Mouse (Mus musculus): Measurements from ENCODE around the gene Rnf208.
A peak's percentile ranks its signal among the peaks of the same experiment; 100 is the strongest.
"Not testable (repeated sequence)": the region's sequence is repeated elsewhere in the genome, so short reads cannot be mapped to it uniquely, and the experiment has no call there.

Gene Rnf208

DNA sequence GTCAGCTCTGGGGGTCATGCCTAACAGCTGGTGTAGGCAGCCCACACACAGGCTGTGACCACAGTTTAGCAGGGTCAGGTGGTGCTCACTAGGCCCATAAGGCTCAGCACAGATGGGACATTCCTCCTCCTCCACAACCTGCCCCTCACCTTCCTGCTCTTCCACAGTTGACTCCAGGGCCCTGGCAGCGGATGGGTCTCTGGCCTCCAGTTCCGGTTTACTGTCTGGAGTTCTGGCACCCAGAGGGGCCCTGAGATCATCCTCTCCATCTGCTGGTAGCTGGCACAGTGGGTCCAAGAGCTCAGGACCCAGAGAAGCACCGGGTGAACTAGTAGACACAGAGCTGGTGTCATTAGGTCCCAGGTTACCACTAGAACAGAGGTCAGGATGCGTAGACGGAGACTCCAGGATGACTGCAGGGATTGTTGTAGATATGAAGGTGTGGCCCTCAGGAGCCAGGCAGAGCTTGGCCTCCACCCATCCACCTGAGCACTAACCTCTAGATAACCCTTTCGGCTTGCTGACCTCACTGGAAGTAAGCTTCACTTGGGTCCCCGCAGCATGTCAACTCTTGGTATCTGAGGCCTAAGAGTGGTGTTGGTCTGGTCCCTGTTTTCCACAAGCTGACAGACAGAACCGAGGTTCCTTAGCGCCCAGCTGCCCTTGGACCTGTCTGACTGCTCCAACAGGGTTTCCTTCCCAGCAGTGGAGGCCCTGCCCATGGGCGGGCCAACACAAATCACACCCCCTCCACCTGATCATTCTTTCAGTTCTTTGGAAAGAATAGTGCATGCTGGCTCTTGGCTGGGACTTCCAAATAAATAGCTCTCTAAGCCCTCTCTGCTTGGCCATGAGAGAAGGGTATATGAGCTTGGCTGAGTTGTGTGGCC, 4.4 kb downstream of the Rnf208 start, which contains the start of gene AL732309.1:
TSS of gene AL732309.1 (minus strand) at position 681 of the 890 bp plus-strand sequence.
- DNase-seq (ENCODE audit: low spot score): no peak

DNA sequence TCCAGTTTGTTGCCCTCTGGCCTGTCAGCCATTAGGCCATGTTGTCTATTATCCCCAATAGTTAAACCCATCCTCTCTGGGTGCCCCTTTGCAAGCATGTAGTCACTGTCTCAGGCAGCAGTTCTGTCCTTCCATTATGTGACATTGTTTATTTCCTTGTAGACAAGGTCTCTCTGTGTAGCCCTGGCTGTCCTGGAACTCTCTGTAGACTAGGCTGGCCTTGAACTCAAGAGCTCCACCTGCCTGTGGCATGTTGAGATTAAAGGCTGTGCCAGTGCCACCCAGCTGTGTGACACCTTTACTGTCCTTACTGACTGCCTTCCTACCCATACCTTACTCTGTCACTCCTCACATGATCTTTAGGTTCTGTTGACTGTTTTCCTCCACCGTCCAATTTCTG, 10.3 kb downstream of the Rnf208 start:
- no peak for DNase-seq (ENCODE audit: low spot score)

DNA sequence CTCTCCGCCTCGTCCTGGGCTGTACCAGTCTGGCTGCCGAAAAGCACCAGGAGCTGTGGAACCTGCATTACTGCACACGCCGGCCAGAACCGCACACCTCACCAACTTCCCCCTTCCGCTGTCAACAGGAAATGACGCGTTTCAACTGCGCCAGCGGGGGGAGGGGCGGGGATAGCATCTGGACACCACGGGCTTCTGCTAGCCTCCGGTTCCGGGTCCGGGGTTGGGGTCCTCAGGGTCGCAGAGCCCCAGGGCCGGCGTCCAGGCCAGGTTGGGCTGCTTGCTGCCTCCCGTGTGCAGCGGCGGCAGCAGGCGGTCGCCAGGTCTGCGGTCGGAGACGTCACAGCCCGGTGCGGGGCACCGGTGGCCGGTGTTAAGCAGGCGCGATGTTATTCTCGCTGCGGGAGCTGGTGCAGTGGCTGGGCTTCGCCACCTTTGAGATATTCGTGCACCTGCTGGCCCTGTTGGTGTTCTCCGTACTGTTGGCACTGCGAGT, 13.3 kb downstream of the Rnf208 start, which contains the start of gene Tmem203:
TSS of gene Tmem203 (plus strand) at position 156 of the 496 bp plus-strand sequence.
- no peak for DNase-seq (ENCODE audit: low spot score)

DNA sequence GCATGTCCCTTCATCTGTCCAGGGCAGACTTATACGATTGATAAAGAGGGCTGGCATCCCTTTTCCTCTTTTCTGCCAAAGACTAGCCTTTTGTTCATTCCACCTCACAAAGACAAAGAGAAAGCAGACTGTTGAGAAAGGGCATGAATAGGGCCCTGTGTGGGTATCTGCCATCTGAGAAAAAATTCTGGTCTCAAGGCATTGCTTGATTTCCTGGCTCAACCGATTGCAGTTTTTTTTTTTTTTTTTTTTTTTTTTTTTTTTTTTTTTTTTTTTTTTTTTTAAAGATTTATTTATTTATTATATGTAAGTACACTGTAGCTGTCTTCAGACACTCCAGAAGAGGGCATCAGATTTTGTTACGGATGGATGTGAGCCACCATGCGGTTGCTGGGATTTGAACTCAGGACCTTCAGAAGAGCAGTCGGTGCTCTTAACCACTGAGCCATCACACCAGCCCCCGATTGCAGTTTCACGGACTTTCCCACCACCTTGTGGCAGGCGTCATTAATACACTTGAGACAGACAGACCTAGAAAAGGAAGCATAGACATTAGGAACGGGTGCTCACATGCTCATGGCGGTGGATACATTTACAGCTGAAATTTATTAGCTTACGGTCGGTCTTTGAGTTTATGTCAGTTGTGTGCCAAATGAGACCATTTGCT, 14.5 kb downstream of the Rnf208 start:
- not testable (repeated sequence) for DNase-seq (ENCODE audit: low spot score)

DNA sequence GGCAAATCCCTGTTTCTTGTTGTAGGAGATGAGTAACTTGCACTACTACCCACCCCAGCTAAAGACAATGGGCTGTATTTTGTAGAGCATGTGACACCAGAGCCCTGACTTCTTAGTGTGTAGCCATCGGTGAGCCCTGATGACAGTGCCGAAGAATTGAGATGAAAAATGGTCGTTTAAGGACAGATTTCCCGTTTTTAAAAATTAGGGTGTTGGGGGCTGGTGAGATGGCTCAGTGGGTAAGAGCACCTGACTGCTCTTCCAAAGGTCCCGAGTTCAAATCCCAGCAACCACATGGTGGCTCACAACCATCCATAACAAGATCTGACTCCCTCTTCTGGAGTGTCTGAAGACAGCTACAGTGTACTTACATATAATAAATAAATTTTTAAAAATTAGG, 15.2 kb downstream of the Rnf208 start:
- not testable (repeated sequence) for DNase-seq (ENCODE audit: low spot score)

DNA sequence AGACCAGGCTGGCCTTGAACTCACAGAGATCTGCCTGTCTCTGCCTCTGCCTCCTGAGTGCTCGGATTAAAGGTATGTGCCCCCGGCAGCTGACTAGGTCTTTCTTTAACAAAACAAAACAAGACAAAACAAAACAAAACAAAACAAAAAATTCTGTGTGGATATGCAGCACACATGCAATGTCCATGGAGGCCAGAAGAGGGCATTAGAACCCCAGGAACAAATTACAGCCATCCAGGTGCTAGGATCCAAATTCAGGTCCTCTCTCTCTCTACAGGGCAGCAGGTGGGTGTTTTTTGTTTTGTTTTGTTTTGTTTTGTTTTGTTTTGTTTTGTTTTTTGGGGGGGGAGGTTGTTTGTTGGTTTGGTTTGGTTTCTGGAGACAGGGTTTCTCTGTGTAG, 16.8 kb downstream of the Rnf208 start:
- DNase-seq (ENCODE audit: low spot score): no peak

DNA sequence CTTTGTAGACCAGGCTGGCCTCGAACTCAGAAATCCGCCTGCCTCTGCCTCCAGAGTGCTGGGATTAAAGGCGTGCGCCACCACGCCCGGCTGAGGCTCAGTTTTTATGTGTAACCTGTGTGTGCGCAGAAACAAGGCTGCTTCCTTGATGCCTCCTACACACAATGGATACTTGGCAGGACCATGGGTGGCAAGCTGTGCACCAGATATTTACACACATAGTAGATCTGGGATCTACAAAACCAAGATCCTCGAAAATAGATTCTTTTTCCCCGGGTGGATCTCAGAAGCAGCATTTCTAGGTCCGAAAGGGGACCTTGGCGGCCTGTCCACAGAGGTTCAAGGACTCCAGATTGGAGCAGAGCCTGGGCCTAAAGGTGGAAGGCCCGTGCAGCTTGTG, 19.8 kb downstream of the Rnf208 start:
- no peak for DNase-seq (ENCODE audit: low spot score)

DNA sequence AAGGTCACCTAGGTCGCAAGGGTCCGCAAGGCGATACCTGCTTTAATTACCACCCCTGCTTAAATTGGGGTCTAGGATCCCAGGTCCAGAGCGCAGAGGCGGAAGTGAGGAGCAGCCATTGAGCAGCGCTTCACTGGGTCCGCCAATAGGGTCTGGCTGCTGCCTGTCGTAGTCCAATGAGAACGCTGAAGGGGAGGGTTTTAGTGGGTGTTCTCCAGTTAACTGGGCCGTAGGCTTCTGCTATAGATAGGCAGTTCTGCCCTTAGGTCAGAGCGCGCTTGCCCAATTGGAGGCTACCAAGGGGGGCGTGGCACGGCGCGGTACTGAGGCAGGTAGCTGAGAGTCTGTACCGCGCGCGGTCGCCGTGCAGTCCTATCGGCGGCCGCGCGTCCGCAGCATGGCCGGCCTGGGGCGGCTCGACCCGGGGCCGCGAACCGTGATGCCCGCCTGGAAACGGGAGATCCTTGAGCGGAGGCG, 20.3 kb downstream of the Rnf208 start, which contains the start of gene Tprn:
TSS of gene Tprn (plus strand) at position 328 of the 477 bp plus-strand sequence.
- peak; percentile 93 for DNase-seq (ENCODE audit: low spot score)

DNA sequence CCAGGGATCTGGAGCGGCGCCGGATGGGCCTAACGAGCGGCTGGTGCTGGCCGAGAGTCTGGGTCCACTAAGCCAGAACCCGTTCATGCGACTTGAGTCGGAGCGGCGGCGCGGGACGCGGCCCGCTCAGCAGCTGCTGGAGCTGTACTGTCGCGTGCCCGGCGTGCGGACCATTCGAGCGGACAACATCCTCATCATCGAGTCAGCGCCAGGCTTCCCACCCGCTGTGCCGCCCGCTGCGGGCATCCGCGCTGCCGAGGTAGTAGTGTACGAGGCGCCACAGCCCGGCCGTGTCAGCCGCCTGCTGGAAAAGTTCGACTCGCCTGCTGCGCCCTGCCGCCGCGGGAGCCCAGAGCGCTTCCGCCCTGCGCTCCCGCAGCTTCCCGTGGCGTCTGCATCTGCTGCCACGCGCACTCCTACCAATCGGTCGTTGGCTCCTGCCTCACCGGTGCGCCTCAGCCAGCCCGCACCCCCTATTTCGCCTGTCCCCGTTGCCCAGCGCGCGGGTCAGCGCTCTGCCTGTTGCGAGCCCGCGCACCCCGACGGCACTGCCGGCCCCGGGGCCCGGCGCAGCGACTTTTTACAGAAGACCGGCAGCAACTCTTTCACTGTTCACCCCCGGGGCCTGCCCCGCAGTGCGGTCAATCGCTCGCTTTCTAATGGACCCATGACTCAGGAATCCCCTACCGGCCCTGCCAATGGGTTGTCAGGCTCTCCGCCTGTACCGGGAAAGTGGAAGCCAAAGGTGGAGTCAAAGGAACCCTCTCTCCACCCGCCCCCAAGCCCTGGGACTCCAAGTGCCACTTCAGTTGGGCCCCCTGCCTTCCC, 21.0 kb downstream of the Rnf208 start:
- no peak for DNase-seq (ENCODE audit: low spot score)

DNA sequence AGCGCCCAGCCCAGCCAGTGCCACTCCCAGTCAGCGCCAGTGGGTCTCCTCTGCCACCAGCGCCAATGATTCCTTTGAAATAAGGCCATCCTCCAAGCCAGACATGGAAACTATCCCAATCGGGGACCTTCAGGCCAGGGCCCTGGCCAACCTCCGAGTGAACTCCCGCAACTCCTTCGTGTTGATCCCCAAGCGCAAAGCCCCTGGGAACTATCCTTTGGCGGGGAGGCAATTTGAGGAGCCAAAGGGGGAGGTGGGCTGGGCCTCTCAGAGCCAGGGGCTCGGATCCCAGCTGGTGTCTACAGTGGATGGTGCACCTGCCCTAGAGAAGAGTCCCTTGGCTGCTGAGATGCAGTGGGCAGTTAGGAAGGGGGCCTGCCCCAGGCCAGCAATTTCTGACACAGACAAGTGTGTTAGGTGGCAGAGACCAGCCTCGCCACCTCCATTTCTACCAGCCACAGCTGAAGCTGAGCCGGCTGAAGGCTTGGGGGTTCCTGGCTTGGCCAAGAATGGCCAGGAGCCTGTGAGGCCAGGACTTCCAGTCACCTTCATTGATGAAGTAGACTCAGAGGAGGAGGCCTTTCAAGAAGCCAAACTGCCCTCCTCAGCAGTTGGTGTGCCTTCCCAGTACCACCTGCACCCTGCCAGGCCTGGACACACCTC, 21.7 kb downstream of the Rnf208 start:
- no peak for DNase-seq (ENCODE audit: low spot score)

DNA sequence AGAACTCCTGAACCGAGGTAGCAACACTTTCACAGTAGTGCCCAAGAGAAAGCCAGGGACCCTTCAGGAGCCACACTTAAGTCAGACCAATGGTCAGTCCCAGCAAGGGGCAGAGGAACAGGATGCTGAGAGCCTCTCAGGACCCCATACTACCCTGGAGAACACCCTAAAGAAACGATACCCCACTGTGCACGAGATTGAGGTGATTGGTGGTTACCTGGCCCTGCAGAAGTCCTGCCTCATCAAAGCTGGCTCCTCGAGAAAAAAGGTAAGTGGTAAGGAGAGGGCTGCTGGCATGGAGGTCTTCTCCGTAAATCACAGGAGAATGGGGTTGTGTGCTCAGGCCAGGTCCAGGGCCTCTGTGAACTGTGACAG, 22.2 kb downstream of the Rnf208 start:
- no peak for DNase-seq (ENCODE audit: low spot score)

DNA sequence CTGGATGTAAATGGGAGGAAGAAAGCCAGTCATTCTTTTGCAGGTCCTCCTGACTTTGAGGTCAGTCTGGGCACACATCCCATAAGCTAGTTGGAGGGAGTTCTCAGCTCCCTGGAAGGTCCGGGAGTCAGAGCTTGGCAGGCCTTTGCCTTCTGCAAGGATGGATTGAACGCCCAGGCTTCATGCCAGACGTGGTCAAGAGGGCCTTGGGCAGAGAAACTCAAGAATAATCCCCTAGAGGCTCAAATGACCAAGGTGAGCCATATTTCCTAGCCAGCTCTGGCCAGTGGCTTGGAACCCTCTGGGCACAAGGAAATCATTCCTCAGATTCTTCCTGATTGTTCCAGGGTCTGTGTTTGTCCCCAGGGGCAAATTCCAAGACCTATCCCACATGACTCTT, 22.8 kb downstream of the Rnf208 start:
- DNase-seq (ENCODE audit: low spot score): no peak

DNA sequence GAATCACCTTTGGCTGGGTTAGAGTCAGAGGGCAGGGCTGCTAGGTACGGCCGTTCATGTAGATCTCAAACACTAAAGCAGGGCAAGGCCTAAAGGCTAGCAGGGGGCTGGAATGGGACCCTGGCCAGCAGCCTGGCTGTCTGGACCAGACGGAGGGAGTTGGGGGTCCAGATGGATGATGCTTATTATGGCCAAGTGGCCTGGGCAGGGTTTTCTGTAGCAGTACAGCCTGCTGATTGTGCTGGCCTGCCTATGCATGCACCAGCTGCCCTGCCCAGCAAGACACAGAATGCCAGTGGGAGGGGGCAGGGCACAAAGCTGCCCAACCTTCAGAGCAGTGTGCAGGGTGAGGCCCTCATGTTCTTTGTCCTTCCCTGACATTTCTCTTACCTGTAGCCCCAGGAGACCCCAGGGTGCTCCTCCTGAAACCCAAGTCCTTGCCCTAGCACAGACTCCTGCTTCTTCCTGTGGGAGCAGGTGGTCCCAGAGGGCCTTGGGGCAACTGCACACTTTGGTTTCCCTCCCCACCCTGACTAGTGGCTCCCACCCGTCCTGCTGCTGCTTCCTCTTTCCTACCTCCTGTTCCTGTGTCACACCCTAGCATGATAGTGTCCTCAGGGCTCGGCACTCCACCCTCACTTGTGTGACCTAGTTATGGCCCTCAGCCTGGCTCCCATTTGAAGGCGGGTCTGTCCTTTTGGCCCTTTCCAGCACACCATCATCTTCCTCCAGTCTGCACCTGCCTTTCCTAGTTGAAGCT, 24.0 kb downstream of the Rnf208 start:
- DNase-seq (ENCODE audit: low spot score): no peak

DNA sequence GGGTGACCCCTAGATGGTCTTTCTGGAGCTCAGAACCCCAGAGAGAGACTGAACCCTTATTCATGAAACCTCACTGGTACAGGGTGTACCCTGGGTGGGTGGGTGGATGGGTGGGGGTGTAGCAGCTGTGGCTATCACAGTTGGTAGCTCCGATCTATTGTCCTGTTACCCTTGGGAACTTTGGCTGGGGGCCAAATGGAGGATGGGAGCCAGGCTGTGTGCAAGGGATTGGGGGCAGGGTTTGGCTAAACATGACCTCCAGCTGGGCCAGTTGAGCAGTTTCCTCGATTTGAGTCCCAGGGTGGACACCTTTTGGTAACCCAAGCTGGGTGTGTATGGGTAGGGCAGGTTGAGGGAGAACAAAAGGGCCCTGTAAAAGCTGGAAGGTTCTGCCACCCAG, 24.7 kb downstream of the Rnf208 start:
- DNase-seq (ENCODE audit: low spot score): no peak

DNA sequence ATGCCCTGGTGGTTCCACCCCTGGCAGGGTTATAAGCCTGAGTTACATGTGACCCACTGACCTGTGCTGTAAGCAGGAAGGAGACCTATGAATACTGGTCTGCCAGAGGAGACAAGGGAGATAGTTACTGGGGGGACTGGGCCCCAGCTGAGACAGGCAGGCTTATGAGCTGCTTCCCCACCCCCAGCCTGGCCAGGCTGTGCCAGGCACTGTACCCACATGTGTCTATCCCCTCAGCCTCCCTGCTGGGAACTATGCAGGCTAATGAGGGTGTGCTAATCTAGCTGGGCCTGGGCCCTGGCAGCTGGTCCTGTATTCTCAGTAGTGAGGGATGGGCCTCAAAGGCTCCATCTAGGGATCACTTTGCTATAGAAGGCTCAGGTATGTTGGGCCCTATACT, 25.2 kb downstream of the Rnf208 start:
- DNase-seq (ENCODE audit: low spot score): no peak

DNA sequence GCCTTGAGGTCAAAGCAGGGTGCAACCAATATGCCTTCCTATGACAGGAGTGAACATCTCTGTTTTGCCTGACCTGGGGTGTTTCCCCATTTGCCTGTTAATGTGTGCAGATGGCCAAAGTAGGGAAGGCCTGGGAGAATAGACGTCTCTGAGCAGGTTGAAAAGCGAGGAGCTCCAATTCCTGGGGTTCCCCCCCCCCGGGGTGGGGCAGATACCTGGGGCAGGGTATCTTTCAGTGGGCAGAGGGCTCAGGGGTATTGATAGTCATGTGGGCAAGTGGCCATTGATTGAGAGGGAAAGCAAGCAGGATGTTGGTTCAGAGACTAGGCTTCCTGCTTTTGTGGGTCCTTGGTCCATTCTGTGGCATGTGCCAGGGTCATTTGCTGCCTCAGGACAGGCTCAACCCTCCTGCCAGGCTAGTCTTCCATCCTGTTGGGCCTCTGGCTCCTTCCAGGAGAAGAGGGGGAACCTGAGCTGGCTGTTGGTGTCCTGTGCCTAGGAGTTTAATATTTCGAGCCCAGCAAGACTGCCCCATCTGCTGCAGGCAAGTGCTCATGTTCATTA, 25.8 kb downstream of the Rnf208 start:
- no peak for DNase-seq (ENCODE audit: low spot score)

DNA sequence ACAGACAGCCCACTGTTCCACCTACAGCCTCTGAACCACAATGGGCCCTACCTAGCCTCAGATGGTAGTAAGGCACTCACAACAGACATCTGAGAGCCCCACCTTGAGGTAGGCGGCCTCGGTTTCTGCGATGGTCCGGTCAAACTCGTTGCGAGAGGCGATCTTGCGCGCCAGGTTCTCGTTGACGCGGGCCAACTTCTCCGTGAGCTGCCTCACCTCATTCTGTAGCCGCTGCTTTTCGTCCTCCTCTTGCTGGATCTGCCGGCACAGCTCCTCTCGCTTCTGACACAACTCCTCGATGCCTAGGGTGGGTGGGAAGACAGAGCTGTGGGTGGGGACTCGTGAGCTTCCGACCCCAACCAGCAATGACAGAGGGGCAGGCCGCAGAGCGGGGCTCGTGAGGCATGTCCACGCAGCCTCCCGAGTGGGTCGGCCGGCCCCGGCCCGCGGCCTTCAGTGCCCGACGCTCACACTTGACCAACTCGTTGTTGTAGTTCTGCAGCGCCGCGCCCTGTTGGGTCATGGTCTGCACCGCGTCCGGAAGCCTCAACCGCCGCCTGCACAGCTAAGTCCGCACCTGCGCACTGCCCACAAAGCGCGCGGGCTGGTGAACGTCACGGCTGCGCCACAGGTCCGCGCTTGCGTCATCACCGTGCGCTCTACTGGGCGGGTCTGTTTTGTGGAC, 29.9 kb downstream of the Rnf208 start, which contains the start of the genes Ssna1 and Anapc2:
TSS of gene Ssna1 (minus strand) at position 612 of the 685 bp plus-strand sequence.
TSS of gene Anapc2 (plus strand) at position 652 of the 685 bp plus-strand sequence.
- DNase-seq (ENCODE audit: low spot score): peak; percentile 95

DNA sequence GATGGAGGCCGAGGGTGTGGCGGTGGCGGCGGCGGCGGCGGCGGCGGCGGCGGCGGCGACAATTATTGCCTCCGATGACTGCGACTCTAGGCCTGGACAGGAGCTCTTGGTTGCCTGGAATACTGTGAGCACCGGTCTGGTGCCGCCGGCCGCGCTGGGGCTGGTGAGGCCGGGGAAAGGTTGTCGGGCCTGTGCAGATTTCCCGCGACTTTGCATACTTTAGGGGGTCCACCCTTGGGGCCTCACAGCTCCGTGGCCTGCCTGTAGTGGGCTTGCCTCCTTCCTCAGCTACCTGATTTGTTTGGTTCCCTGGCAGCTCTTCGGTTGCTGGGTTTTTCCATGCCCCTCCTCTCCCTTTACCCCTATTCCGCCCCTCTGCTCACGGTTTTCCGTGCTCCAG, 30.5 kb downstream of the Rnf208 start:
- DNase-seq (ENCODE audit: low spot score): no peak

DNA sequence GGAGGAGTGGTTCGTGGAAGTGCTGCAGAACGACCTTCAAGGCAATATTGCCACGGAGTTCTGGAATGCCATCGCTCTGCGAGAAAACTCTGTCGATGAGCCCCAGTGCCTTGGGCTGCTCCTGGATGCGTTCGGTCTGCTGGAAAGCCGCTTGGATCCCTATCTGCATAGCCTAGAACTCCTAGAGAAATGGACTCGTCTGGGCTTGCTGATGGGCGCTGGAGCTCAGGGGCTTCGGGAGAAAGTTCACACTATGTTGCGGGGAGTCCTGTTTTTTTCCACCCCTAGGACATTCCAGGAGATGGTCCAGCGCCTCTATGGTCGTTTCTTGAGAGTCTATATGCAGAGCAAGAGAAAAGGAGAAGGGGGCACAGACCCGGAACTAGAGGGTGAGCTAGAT, 31.0 kb downstream of the Rnf208 start:
- no peak for DNase-seq (ENCODE audit: low spot score)

Data from layer of hippocampus, adult 9-10 months (tissue).